ENCODE assay signal across 10 mouse cellular contexts in genomic region chr11:87453216-87454034, GRCm38 (mm10). TPM values are rescaled to one million over a fixed set of nuclear protein-coding genes. Genes with fewer than 3 reads are reported as not detected.
DNase-seq lines count a peak whose midpoint lies in the region; ATAC-seq and TF ChIP-seq lines count a peak whose summit lies in the region.
"Had no signal": no experiment of that assay in that cellular context is flagged by ENCODE, and none has a peak within 500 bp of the region (broad histone marks: within the 10 kb centered on the region; RNA-seq: fewer than 3 reads in every experiment).

No protein-coding gene starts in this region.

- no peaks in the 10 kb centered on the region for H3K9me3 ChIP-seq in heart, embryonic 16.5 days (replicated peaks; ENCODE audit: control insufficient read depth, low read length)
- H3K9me3 ChIP-seq in MEL (replicated peaks; ENCODE audit: insufficient read depth, low read length), result no peaks in the 10 kb centered on the region
- no peaks in the 10 kb centered on the region for H3K9me3 ChIP-seq in forebrain, postnatal 0 days (ENCODE audit: low read length)
- H3K9me3 ChIP-seq in midbrain, embryonic 14.5 days (ENCODE audit: control insufficient read depth, low read length), result no peaks in the 10 kb centered on the region

- no peaks in the 10 kb centered on the region for H3K27me3 ChIP-seq in heart, embryonic 16.5 days (ENCODE audit: control insufficient read depth, insufficient read depth, low read length)
- no peaks in the 10 kb centered on the region for H3K27me3 ChIP-seq in heart, adult 2 months (ENCODE audit: control insufficient read depth, insufficient read depth, low read length)
- no peaks in the 10 kb centered on the region for H3K27me3 ChIP-seq in MEL (ENCODE audit: control insufficient read depth in 1 of 2, insufficient read depth in 2 of 2, low read length in 2 of 2)
- H3K27me3 ChIP-seq in forebrain, postnatal 0 days (ENCODE audit: insufficient read depth, low read length), result no peaks in the 10 kb centered on the region
- H3K27me3 ChIP-seq in midbrain, embryonic 14.5 days (ENCODE audit: control insufficient read depth, insufficient read depth, low read length), result no peaks in the 10 kb centered on the region
- H3K27me3 ChIP-seq: Patski had no signal

- H3K4me1 ChIP-seq in heart, embryonic 16.5 days (ENCODE audit: control insufficient read depth, insufficient read depth, low read length), result peaks cover 4% of the 10 kb centered on the region; the same call in 1 of the 2 replicates
- peaks cover 3% of the 10 kb centered on the region for H3K4me1 ChIP-seq in heart, adult 2 months (ENCODE audit: control insufficient read depth, insufficient read depth, low read length)
- H3K4me1 ChIP-seq in MEL (ENCODE audit: control insufficient read depth in 1 of 2, insufficient read depth in 2 of 2, low read length in 2 of 2), result peaks cover 6 to 13% of the 10 kb centered on the region in 2 experiments
- H3K4me1 ChIP-seq in forebrain, postnatal 0 days (ENCODE audit: insufficient read depth), result no peaks in the 10 kb centered on the region
- no peaks in the 10 kb centered on the region for H3K4me1 ChIP-seq in midbrain, embryonic 14.5 days (ENCODE audit: control insufficient read depth, insufficient read depth, low read length)

- DNase-seq in heart, adult 2 months, result no peak
- DNase-seq in MEL (ENCODE audit: low read depth, low spot score), result peak; percentile 64
- peak; percentile 86 for DNase-seq in kidney, adult 9 months
- peak; percentile 25 for DNase-seq in lung, postnatal 10 days
- DNase-seq in forebrain, postnatal 0 days, result no peak
- no peak for DNase-seq in midbrain, embryonic 14.5 days
- no peak for DNase-seq in cerebellum, postnatal 25 days

- no peak for TF ChIP-seq POLR2A in heart, adult 2 months (IDR thresholded peaks at IDR 0.05; ENCODE audit: insufficient read depth, low read depth, low read length)
- no peak; a peak in 2 of 4 replicates for TF ChIP-seq POLR2A in MEL (IDR thresholded peaks at IDR 0.05; ENCODE audit: control insufficient read depth in 1 of 2, insufficient read depth in 1 of 2, low read depth in 1 of 2, low read length in 2 of 2, poor library complexity in 1 of 2)

- TF ChIP-seq RAD21 in MEL (IDR thresholded peaks at IDR 0.05; ENCODE audit: low read depth, low read length), result no peak

- peak overlapping the region; percentile 36; the same call in 1 of the 2 replicates for H3K4me2 ChIP-seq in heart, embryonic 16.5 days (ENCODE audit: low read depth, low read length)
- H3K4me2 ChIP-seq in forebrain, postnatal 0 days (ENCODE audit: low read depth), result no peak overlapping the region
- no peak overlapping the region for H3K4me2 ChIP-seq in midbrain, embryonic 14.5 days (ENCODE audit: low read length)
- H3K4me2 ChIP-seq: hindbrain, embryonic 14.5 days had no signal

- intact Hi-C loops in heart, adult 2 months (cut with DNase I), result no loop called here

- no peaks in the 10 kb centered on the region for H3K79me2 ChIP-seq in heart, adult 2 months (replicated peaks; ENCODE audit: control insufficient read depth, insufficient read depth, low read length)
- H3K79me2 ChIP-seq in MEL (ENCODE audit: control insufficient read depth, insufficient read depth, low read length, poor library complexity), result no peaks in the 10 kb centered on the region

- H3K27ac ChIP-seq in heart, embryonic 16.5 days (ENCODE audit: low read length), result no peak overlapping the region
- H3K27ac ChIP-seq in heart, adult 2 months, result no peak overlapping the region
- H3K27ac ChIP-seq in MEL (ENCODE audit: control insufficient read depth, low read depth, low read length), result peak overlapping the region; percentile 72
- no peak overlapping the region for H3K27ac ChIP-seq in forebrain, postnatal 0 days (ENCODE audit: low read depth, low read length)
- no peak overlapping the region for H3K27ac ChIP-seq in midbrain, embryonic 14.5 days (replicated peaks; ENCODE audit: low read depth, low read length)
- H3K27ac ChIP-seq: hindbrain, embryonic 14.5 days had no signal

- no peak overlapping the region for H3K9ac ChIP-seq in heart, embryonic 16.5 days (ENCODE audit: low read length)
- no peak overlapping the region for H3K9ac ChIP-seq in heart, adult 2 months (ENCODE audit: low read depth, low read length)
- peak overlapping the region; percentile 64 for H3K9ac ChIP-seq in MEL (ENCODE audit: control insufficient read depth, low read depth, low read length, poor library complexity, severe bottlenecking)
- H3K9ac ChIP-seq in forebrain, postnatal 0 days, result no peak overlapping the region
- no peak overlapping the region for H3K9ac ChIP-seq in midbrain, embryonic 14.5 days (replicated peaks; ENCODE audit: low read length)
- H3K9ac ChIP-seq: hindbrain, embryonic 14.5 days had no signal

- no peaks in the 10 kb centered on the region for H3K36me3 ChIP-seq in heart, embryonic 16.5 days (ENCODE audit: control insufficient read depth, insufficient read depth)
- H3K36me3 ChIP-seq in heart, adult 2 months (ENCODE audit: control insufficient read depth, insufficient read depth, low read length), result no peaks in the 10 kb centered on the region
- peaks cover 0 to 13% of the 10 kb centered on the region in 2 experiments; a peak in 2 of 4 replicates for H3K36me3 ChIP-seq in MEL (ENCODE audit: control insufficient read depth in 1 of 2, insufficient read depth in 2 of 2, low read length in 2 of 2)
- H3K36me3 ChIP-seq in forebrain, postnatal 0 days (ENCODE audit: insufficient read depth), result no peaks in the 10 kb centered on the region
- H3K36me3 ChIP-seq in midbrain, embryonic 14.5 days (ENCODE audit: control insufficient read depth, insufficient read depth, low read length), result no peaks in the 10 kb centered on the region

- no peak overlapping the region for H3K4me3 ChIP-seq in heart, embryonic 16.5 days (ENCODE audit: low read length)
- H3K4me3 ChIP-seq in heart, adult 2 months, result no peak overlapping the region
- peak overlapping the region; percentile 33 to 46 for H3K4me3 ChIP-seq in MEL (ENCODE audit: control insufficient read depth in 1 of 2, insufficient read depth in 1 of 2, low read depth in 2 of 2, low read length in 2 of 2)
- no peak overlapping the region for H3K4me3 ChIP-seq in forebrain, postnatal 0 days (ENCODE audit: low read depth, low read length)
- H3K4me3 ChIP-seq in midbrain, embryonic 14.5 days (replicated peaks; ENCODE audit: low read depth, low read length), result no peak overlapping the region

- TF ChIP-seq CTCF in heart, adult 2 months (IDR thresholded peaks at IDR 0.05), result no peak
- TF ChIP-seq CTCF in MEL (IDR thresholded peaks at IDR 0.05 in 2 of 3, conservative IDR thresholded peaks at IDR 0.05 in 1 of 3; ENCODE audit: control insufficient read depth in 1 of 3, insufficient read depth in 1 of 3, low read depth in 2 of 3, low read length in 3 of 3, poor library complexity in 1 of 3, severe bottlenecking in 1 of 3), result no peak
- no peak for TF ChIP-seq CTCF in forebrain, postnatal 0 days (IDR thresholded peaks at IDR 0.05; ENCODE audit: low read depth)

- WGBS in heart, embryonic 16.5 days, result 17% methylated on average over 13 of the region's 13 CpGs
- WGBS in heart, adult 2 months, result 21% methylated on average over 13 of the region's 13 CpGs
- WGBS in forebrain, postnatal 0 days, result 27% methylated on average over 13 of the region's 13 CpGs
- WGBS in midbrain, embryonic 14.5 days, result 37% methylated on average over 13 of the region's 13 CpGs

- ATAC-seq in heart, embryonic 16.5 days (replicated peaks; ENCODE audit: extremely low read depth, insufficient read depth, low FRiP score), result no peak
- ATAC-seq in forebrain, postnatal 0 days, result no peak
- no peak for ATAC-seq in midbrain, embryonic 14.5 days (ENCODE audit: low FRiP score, low TSS enrichment)
- ATAC-seq: Patski had no signal

- TF ChIP-seq EP300 in heart, adult 2 months (IDR thresholded peaks at IDR 0.05; ENCODE audit: insufficient read depth, low read depth, low read length), result no peak
- TF ChIP-seq EP300 in MEL (IDR thresholded peaks at IDR 0.05; ENCODE audit: low read depth in 1 of 2, low read length in 2 of 2), result no peak

TF ChIP-seq in MEL, 35 proteins besides CTCF, POLR2A, EP300 and RAD21 (continues in another document):
- peak; percentile 67 for TF ChIP-seq USF1 (IDR thresholded peaks at IDR 0.05; ENCODE audit: low read depth, low read length)
- TF ChIP-seq MAX (IDR thresholded peaks at IDR 0.05; ENCODE audit: low read length), result peak; percentile 79
- 0 out of 2 replicates have a peak, but pooled peaks have one; percentile 16 for TF ChIP-seq HCFC1 (IDR thresholded peaks at IDR 0.05; ENCODE audit: low read depth, low read length)
- TF ChIP-seq MYC (IDR thresholded peaks at IDR 0.05; ENCODE audit: low read depth, low read length), result peak; percentile 70; the same call in 1 of the 2 replicates
- TF ChIP-seq SIN3A (IDR thresholded peaks at IDR 0.05; ENCODE audit: low read length), result peak; percentile 51
- no peak for TF ChIP-seq ETS1 (IDR thresholded peaks at IDR 0.05; ENCODE audit: low read depth, low read length)
- TF ChIP-seq BHLHE40 (IDR thresholded peaks at IDR 0.05; ENCODE audit: borderline replicate concordance, low read depth, low read length), result no peak
- no peak for TF ChIP-seq MEF2A (IDR thresholded peaks at IDR 0.05; ENCODE audit: extremely low read depth, insufficient replicate concordance, low read depth, low read length, poor library complexity, severe bottlenecking)

RNA-seq across cellular contexts. Expression of gene Tex14, which starts 48.6 kb away (rescaled TPM):
- polyA plus RNA-seq in heart, embryonic 16.5 days (2015; fragmentation: Nextera tagmentation; extraction: Ambion mirVana), result 0.06 and 0.42 TPM in 2 replicates
- total RNA-seq in heart, adult 2 months (2021), result under 1 TPM in 1 of 2 experiments, not detected in 1; 0.23 TPM
- 0.08 and 0.35 TPM in 2 replicates for polyA plus RNA-seq in heart, adult 2 months (2012; rRNA removed)
- total RNA-seq in MEL (2012; rRNA removed), result 0.23 and 0.42 TPM in 2 replicates
- polyA plus RNA-seq in MEL (2012; ENCODE audit: insufficient read depth in 1 of 2, insufficient read length in 2 of 2, low read depth in 1 of 2, low replicate concordance in 2 of 2, missing spikeins in 1 of 2), result under 1 TPM in 1 of 2 experiments, not detected in 1; 0.42 TPM
- total RNA-seq in forebrain, postnatal 0 days (2014; rRNA removed), result 0.23 and 0.81 TPM in 2 replicates
- 0.03 and 0.23 TPM in 2 replicates for polyA plus RNA-seq in forebrain, postnatal 0 days (2015; fragmentation: Nextera tagmentation; extraction: Ambion mirVana)
- 0.86 and 0.92 TPM in 2 replicates for polyA plus RNA-seq in midbrain, embryonic 14.5 days (2014; fragmentation: Nextera tagmentation; extraction: Ambion mirVana)

RNA-seq across cellular contexts. Expression of gene Rad51c, which starts 48.7 kb away (rescaled TPM):
- 9.2 and 10.1 TPM in 2 replicates for polyA plus RNA-seq in heart, embryonic 16.5 days (2015; fragmentation: Nextera tagmentation; extraction: Ambion mirVana)
- 1 to 10 TPM in 1 of 2 experiments, under 1 TPM in 1; 0.89 to 1.7 TPM for total RNA-seq in heart, adult 2 months (2021)
- polyA plus RNA-seq in heart, adult 2 months (2012; rRNA removed), result 0.35 and 0.97 TPM in 2 replicates
- 1.5 and 2.5 TPM in 2 replicates for total RNA-seq in MEL (2012; rRNA removed)
- polyA plus RNA-seq in MEL (2012; ENCODE audit: insufficient read depth in 1 of 2, insufficient read length in 2 of 2, low read depth in 1 of 2, low replicate concordance in 2 of 2, missing spikeins in 1 of 2), result 1 to 10 TPM in 1 of 2 experiments, not detected in 1; 1.9 TPM
- total RNA-seq in forebrain, postnatal 0 days (2014; rRNA removed), result 1.9 and 4.0 TPM in 2 replicates
- 1.9 and 2.6 TPM in 2 replicates for polyA plus RNA-seq in forebrain, postnatal 0 days (2015; fragmentation: Nextera tagmentation; extraction: Ambion mirVana)
- polyA plus RNA-seq in midbrain, embryonic 14.5 days (2014; fragmentation: Nextera tagmentation; extraction: Ambion mirVana), result 3.3 and 5.6 TPM in 2 replicates

Comparison
In these comparisons a context has a peak if more than half of its experiments do, and no peak if none do; other contexts are left out.
1. H3K4me3 ChIP-seq: peak in MEL (2 of 2); none in heart, embryonic 16.5 days (single experiment), heart, adult 2 months (single experiment), forebrain, postnatal 0 days (single experiment) and midbrain, embryonic 14.5 days (single experiment).
2. DNase-seq: peak in MEL (single experiment), kidney, adult 9 months (single experiment) and lung, postnatal 10 days (single experiment); none in heart, adult 2 months (0 of 2), forebrain, postnatal 0 days (single experiment), midbrain, embryonic 14.5 days (single experiment) and cerebellum, postnatal 25 days (0 of 2).